Mouse (Mus musculus) T-helper 17 cell (primary cell): ENCODE measurements at regions not wholly inside any gene's neighbourhood (a gene's known extent, or its start where the extent isn't known, plus 50 kb on each side); places are given as distances from the start of the nearest gene placed in this dataset.

Source experiments
- in situ Hi-C, 2 experiments: fragments of 300-600 bp; cut with MboI, MseI; formaldehyde crosslinking; loops; 1 replicate in 1 of 2; 2 replicates in 1 of 2; pipeline ENCODE4 v1.15.1; 2025; ENCODE audit warnings: high pct_unique_total_duplicates in 2 of 2

GRCm38 (mm10) chr1:102811401-102811800 lies 1956.9 kb upstream of the Cdh20 start:
- in situ Hi-C loops = no loop called here

GRCm38 (mm10) chr1:102825056-102825455 lies 1943.3 kb upstream of the Cdh20 start:
- in situ Hi-C loops = no loop called here

GRCm38 (mm10) chr1:102862418-102862817 lies 1905.9 kb upstream of the Cdh20 start:
- in situ Hi-C loops = no loop called here

- in situ Hi-C loops = loop anchor here in 1 of 2 experiments (25.0 kb wide), 1 partner anchor 1867 kb away; no protein-coding TSS in a partner anchor
These were observed 1889.2 kb upstream of the Cdh20 start for GRCm38 (mm10) chr1:102879109-102879508.

- in situ Hi-C loops = loop anchor here in 1 of 2 experiments (25.0 kb wide), 1 partner anchor 1887 kb away; no protein-coding TSS in a partner anchor
These were observed 1869.2 kb upstream of the Cdh20 start for GRCm38 (mm10) chr1:102899174-102899573.

GRCm38 (mm10) chr1:102923150-102923549 lies 1845.2 kb upstream of the Cdh20 start:
- in situ Hi-C loops = no loop called here
